Mouse (Mus musculus): Measurements from ENCODE around the gene Gm28044.

DNA sequence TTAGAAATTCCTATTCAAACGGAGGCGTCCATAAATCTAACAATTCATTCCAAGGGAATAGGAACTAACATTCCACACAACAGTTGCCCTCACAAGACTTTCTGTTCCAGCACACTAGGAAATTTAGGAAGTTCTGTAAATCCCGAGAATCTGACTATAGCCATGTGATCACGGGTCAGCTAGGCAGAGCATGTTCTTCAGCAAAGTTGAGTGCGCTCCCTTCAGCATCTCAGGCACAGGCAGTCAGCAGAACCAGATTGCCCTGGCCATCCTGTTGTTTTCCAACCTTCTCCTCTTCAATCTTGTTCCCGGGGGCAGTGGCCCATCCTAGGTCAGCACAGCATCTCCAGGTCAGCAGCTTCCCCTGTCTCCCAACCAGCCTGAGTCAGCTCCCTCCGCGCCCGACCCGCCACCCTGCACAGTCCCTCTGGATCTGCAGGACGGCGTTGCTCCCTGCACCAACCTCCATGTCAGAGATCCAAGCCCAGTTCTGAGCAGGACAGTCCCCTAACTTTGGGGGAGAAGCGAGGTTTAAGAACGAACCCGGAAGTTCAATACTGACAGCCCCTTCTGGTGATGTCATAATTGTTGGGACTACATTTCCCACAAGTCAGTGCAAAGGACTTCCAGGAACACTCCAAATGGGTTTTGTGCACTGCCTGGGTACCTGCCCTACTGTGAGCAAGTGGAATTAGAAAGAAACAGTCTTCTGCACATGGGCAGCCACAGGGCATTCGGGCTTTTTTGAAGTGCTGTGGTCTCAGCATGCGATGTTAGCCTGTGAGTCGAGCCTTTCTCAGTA is 91.6 kb downstream of the Gm28044 start:
- TF ChIP-seq EP300 (IDR thresholded peaks at IDR 0.05; ENCODE audit: low read depth) (no peak), CTCF (IDR thresholded peaks at IDR 0.05; ENCODE audit: low read depth) (no peak)
